Mouse (Mus musculus) midbrain, postnatal 0 days (tissue): Measurements from ENCODE around the gene Fam216a. TPM values are rescaled to one million over a fixed set of nuclear protein-coding genes. Genes with fewer than 3 reads are reported as not detected.
A peak's percentile ranks its signal among the peaks of the same experiment; 100 is the strongest.
"Not testable (repeated sequence)": the region's sequence is repeated elsewhere in the genome, so short reads cannot be mapped to it uniquely, and the experiment has no call there.

Experiments
- ATAC-seq: fragments of 200-750 bp; cut with Nextera tagmentation; 2 replicates; pipeline ENCODE4 v1.8.0; 2017; ENCODE audit warnings: moderate number of reproducible peaks, mild to moderate bottlenecking, moderate TSS enrichment, moderate library complexity; ENCODE audit not compliant: low FRiP score
- DNase-seq: peaks from one replicate; pipeline ENCODE4 v3.0.0-alpha.2; 2015; ENCODE audit warnings: low spot score
- H3K27ac ChIP-seq: fragments of 300-500 bp; sonication (generic); 2 replicates; pipeline ENCODE4 v1.5.1; 2014; ENCODE audit warnings: low read depth, mild to moderate bottlenecking, low read length, mixed read lengths
- H3K27me3 ChIP-seq: fragments of 300-500 bp; sonication (generic); 2 replicates; pipeline ENCODE4 v1.6.1; 2014; ENCODE audit warnings: low read length, control low read depth, mixed read lengths; ENCODE audit not compliant: insufficient read depth
- H3K36me3 ChIP-seq: fragments of 300-500 bp; sonication (generic); 2 replicates; pipeline ENCODE4 v1.6.1; 2014; ENCODE audit warnings: low read length, control low read depth, mixed read lengths; ENCODE audit not compliant: insufficient read depth
- H3K4me1 ChIP-seq: fragments of 300-500 bp; sonication (generic); 2 replicates; pipeline ENCODE4 v1.6.1; 2014; ENCODE audit warnings: mild to moderate bottlenecking, control low read depth, antibody characterized with exemption, low read length, mixed read lengths; ENCODE audit not compliant: insufficient read depth
- H3K4me2 ChIP-seq: fragments of 300-500 bp; sonication (generic); 2 replicates; pipeline ENCODE4 v1.6.1; 2014; ENCODE audit warnings: low read depth, mild to moderate bottlenecking, low read length, mixed read lengths; ENCODE audit not compliant: poor library complexity, severe bottlenecking
- H3K4me3 ChIP-seq: fragments of 300-500 bp; sonication (generic); 2 replicates; pipeline ENCODE4 v1.5.1; 2014; ENCODE audit warnings: low read depth, mild to moderate bottlenecking, low read length, moderate library complexity
- H3K9ac ChIP-seq: fragments of 300-500 bp; sonication (generic); replicated peaks from 2 replicates; pipeline ENCODE4 v1.6.1; 2014; ENCODE audit warnings: mild to moderate bottlenecking, low read length, moderate library complexity, mixed read lengths; ENCODE audit not compliant: poor library complexity, severe bottlenecking
- H3K9me3 ChIP-seq: fragments of 300-500 bp; sonication (generic); 2 replicates; pipeline ENCODE4 v1.6.1; 2016; ENCODE audit warnings: low read length, control low read depth
- CTCF ChIP-seq: IDR thresholded peaks from 2 replicates; pipeline ENCODE4 v1.5.1; 2016; ENCODE audit warnings: antibody characterized with exemption, mild to moderate bottlenecking
- WGBS: fragments of 180-500 bp; shearing (Covaris S2); extraction: QIAGEN DNeasy Blood & Tissue Kit; methylation state at CpG from one replicate; pipeline ENCODE4 v1.1.7; 2014; 5-methylcytosine and 5-hydroxymethylcytosine counted together
- polyA plus RNA-seq: library from polyadenylated mRNA; unstranded; fragments of >200 nt; fragmentation: Nextera tagmentation; extraction: Ambion mirVana; gene quantifications from 2 replicates; pipeline ENCODE4 v1.2.1, GENCODE M21; 2015
- total RNA-seq: library from RNA; depleted of rRNA; stranded (reverse); fragments of >200 nt; gene quantifications from 2 replicates; pipeline ENCODE4 v1.2.3, GENCODE M21; 2014; rRNA removed

Fam216a gene
- total RNA-seq (131 and 139 TPM in 2 replicates), polyA plus RNA-seq (156 and 160 TPM in 2 replicates)

DNA sequence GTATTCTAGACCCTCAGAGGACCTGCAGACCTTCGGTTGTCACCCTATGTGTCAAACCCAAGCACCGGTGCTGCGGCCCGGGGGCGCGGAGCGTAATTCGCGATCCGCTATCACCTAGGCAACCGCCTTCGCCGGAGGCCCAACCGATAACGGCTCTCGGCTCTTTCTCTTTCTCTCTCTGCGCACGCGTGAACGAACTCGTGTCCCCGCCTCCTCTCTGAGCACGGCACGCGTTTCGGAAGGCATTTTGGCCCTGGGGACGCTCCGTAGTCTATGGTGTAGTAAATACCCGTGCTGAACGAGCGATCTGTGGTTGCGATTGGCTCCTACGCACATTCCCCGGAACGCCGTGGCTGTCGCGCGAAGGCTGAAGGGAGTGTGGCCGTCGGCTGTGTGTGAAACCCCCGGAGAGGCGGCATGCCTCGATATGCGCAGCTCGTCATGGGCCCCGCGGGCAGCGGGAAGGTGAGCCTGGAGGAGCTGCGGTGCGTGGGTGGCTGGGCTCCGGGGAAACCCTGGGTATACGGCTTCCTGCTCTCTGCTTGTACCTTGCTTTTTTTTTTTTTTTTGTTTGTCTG, at the start of gene Fam216a:
TSS of gene Fam216a (minus strand) at position 173 of the 578 bp plus-strand sequence.
- H3K27ac ChIP-seq: peak within 1 kb of the TSS; percentile 96
- H3K4me3 ChIP-seq: peak within 1 kb of the TSS; percentile 67
- peaks cover 31% of the 10 kb centered on the region for H3K36me3 ChIP-seq
- ATAC-seq: peak; percentile 91
- H3K27me3 ChIP-seq: no peaks in the 10 kb centered on the region
- TF ChIP-seq CTCF: no peak
- no peaks in the 10 kb centered on the region for H3K4me1 ChIP-seq
- H3K9me3 ChIP-seq: no peaks in the 10 kb centered on the region
- H3K4me2 ChIP-seq: peak within 1 kb of the TSS; percentile 73
- under 1% methylated on average over 53 of the region's 53 CpGs for WGBS
- peak within 1 kb of the TSS; percentile 79 for H3K9ac ChIP-seq
- DNase-seq: peak; percentile 100

DNA sequence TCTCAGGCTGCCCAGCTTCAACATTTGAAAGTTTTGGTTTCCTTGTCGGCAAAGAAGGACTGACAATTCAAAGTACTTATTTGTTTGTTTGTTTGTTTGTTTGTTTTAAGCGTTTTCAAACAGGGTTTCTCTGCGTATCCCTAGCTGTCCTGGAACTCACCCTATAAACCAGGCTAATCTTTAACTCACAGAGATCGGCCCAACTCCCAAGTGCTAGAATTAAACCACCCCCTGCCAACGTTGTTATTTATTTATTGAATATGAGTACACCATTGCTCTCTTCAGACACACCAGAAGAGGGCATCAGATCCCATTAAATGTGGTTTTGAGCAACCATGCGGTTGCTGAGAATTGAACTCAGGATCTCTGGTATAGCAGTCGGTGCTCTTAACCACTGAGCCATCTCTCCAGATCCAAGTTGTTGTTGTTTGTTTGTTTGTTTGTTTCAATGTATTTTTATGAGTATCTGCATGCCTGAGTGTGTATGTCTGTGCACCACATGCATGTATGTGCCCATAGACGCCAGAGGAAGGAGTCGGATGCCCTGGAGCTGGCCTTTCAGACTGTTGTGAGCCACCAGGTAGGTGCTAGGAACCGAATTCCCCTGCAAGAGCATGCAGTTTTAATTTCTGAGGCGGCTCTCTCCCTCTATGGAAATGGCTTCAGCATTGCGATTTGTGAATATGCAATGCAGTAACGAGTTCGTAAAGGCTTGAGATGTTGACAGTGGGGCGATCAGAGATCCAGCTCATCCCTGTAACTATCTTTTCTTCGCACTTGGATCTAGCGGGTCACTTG, 49.3 kb upstream of the Fam216a start, which contains the start of gene Anapc7:
TSS of gene Anapc7 (plus strand) at position 423 of the 798 bp plus-strand sequence.
- Histone ChIP-seq H3K4me3 (peak within 1 kb of the TSS; percentile 93), H3K4me1 (no peaks in the 10 kb centered on the region; the same call in 1 of the 2 replicates), H3K4me2 (peak within 1 kb of the TSS; percentile 85), H3K36me3 (no peaks in the 10 kb centered on the region), H3K9me3 (no peaks in the 10 kb centered on the region), H3K27me3 (no peaks in the 10 kb centered on the region), H3K9ac (peak within 1 kb of the TSS; percentile 87), H3K27ac (peak within 1 kb of the TSS; percentile 95)
- 20% methylated on average over 17 of the region's 17 CpGs for WGBS
- DNase-seq: peak; percentile 20
- ATAC-seq: peak; percentile 31; the same call in 1 of the 2 replicates
- TF ChIP-seq CTCF: peak; percentile 64

DNA sequence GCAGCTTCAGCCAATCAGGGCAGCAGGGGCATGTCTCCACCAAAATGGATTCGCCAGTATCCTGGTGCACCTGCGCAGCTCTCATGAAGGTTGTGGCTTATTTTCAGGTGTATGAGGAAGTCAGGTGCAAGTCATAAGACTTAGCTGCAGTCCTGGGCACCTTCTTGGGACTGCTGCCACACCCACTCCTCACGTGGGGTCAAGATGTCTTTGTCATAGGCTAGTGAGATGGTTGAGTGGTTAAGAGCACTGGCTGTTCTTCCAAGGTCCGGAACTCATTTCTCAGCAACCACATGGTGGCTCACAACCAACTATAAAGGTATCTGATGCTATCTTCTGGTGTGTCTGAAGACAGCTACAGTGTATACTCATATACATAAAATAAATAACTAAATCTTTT, 48.5 kb upstream of the Fam216a start:
- H3K4me3 ChIP-seq, H3K4me2 ChIP-seq, H3K27ac ChIP-seq, H3K9ac ChIP-seq, H3K27me3 ChIP-seq, H3K9me3 ChIP-seq, ATAC-seq, H3K36me3 ChIP-seq, DNase-seq, H3K4me1 ChIP-seq: not testable (repeated sequence)
- peak; percentile 22 for TF ChIP-seq CTCF
- WGBS: 64% methylated on average over 4 of the region's 4 CpGs

DNA sequence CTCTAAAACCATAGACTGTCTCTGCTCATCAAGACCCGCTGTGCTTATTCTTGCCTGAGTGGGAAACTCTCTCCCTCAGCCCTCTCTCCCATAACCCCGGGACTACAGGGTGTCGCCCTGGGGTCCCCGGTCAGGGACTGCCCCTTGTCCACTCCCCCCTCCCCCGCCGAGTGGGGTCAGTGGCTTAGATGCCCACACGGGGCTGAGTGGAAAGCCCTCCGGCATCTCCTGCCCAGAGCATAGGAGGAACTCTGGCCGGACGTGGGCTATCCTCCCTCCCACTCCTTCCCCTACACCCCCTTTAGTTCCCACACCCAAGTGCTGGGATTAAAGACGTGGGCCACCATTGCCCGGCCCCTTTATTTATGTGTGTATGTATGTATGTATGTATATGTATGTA, 43.3 kb upstream of the Fam216a start:
- DNase-seq (no peak), ATAC-seq (no peak)
- no peak for TF ChIP-seq CTCF
- no peak overlapping the region for H3K4me2 ChIP-seq
- no peaks in the 10 kb centered on the region for H3K36me3 ChIP-seq
- no peak overlapping the region for H3K4me3 ChIP-seq
- no peaks in the 10 kb centered on the region for H3K9me3 ChIP-seq
- no peaks in the 10 kb centered on the region for H3K27me3 ChIP-seq
- H3K27ac ChIP-seq: no peak overlapping the region
- no peak overlapping the region for H3K9ac ChIP-seq
- H3K4me1 ChIP-seq: no peaks in the 10 kb centered on the region
- 90% methylated on average over 12 of the region's 12 CpGs for WGBS

DNA sequence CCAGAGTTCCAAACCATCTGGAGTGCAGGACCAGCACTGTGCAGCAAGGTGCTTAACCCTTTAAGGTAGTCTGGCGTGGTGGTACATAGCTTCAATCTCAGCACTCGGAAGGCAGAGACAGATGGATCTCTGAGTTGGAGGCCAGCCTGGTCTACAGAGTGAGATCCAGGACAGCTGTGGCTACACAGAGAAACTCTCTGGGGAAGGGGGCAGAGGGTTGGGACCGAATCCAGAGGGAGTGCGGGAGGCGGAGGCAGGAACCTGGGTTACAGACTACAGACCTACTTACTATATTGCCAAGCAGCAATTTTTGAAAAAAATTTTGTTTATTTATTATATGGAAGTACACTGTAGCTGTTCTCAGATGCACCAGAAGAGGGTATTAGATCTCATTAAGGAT, 42.2 kb upstream of the Fam216a start:
- no peak for TF ChIP-seq CTCF
- Histone ChIP-seq H3K9me3 (no peaks in the 10 kb centered on the region), H3K9ac (no peak overlapping the region), H3K36me3 (0 out of 2 replicates have a peak, but pooled peaks cover 5% of the 10 kb centered on the region), H3K4me2 (no peak overlapping the region), H3K27ac (no peak overlapping the region), H3K27me3 (no peaks in the 10 kb centered on the region), H3K4me3 (no peak overlapping the region), H3K4me1 (no peaks in the 10 kb centered on the region)
- ATAC-seq: no peak
- whole genome bisulfite sequencing: 91% methylated on average over 5 of the region's 5 CpGs
- DNase-seq: no peak

DNA sequence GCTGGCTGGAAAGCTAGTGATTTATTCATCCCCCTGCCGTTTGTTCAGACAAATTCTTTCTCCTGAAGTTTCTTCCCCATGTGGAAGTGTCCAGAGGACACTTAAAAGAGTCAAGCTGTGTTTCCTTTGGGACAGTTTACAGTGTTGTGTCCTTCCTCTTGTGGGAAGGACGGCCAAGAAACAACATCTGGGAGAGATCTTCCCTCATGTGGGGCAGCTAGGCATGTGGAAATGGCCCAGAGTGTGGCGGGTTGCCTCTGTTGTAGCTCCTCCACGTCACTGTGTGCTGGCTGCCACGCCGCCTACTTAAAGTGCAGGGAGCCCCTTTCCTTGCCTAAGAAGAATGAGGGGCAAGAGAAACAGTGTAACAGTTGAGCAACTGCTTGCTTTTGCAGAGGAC, 40.7 kb upstream of the Fam216a start:
- no peaks in the 10 kb centered on the region for H3K4me1 ChIP-seq
- H3K27me3 ChIP-seq: no peaks in the 10 kb centered on the region
- no peak for TF ChIP-seq CTCF
- H3K36me3 ChIP-seq: 0 out of 2 replicates have a peak, but pooled peaks cover 5% of the 10 kb centered on the region
- 68% methylated on average over 6 of the region's 6 CpGs for WGBS
- no peaks in the 10 kb centered on the region for H3K9me3 ChIP-seq
- H3K9ac ChIP-seq: no peak overlapping the region
- H3K4me3 ChIP-seq: no peak overlapping the region
- no peak overlapping the region for H3K27ac ChIP-seq
- no peak overlapping the region for H3K4me2 ChIP-seq
- no peak for ATAC-seq
- DNase-seq: no peak
